In the genomic region with DNA sequence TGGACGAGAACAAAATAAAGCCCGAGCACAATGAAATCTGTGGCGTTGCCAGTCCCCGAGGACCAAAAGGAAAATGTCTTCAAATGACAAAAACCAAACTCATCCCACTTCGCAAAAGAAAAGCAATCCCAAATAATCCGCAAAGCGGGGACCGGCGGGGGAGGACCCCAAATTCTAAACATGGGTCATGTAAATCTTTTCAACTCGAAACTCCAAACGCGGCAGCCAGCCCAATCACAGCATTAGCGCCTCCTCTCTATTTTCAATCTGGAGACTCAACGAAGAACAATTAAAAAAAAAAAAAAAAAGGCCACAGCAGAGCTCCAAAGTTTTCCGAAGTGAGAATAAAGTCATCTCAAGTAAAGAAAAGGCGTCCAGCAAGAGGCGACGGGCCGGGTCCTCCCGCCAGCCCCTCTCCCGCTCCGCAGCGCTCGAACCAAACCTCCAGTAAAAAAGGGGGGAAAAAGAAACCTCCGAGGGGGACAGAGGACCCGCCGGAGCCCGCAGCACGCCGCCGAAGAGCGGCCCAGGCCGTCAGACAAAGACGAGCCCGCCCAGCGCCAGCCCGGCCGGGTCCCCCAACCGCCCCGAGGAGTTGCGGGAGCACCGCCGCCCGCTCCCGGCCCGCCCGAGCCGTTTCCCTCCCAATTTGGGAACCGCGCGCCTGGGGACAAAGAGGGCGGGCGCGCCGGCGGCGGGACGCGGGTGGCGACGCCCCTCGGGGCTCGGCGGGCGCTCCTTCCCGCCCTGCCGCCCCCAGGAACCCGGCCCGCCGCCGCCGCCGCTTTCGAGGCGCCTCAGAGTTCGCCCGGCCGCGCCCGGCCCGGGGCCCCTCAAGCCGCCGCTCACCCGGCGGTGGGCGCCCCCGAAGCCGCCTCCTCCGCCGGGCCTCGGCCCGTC, we compare ENCODE assay signal across 8 mouse cellular contexts. TPM values are rescaled to one million over a fixed set of nuclear protein-coding genes. Genes with fewer than 3 reads are reported as not detected.
A peak's percentile ranks its signal among the peaks of the same experiment; 100 is the strongest.
DNase-seq lines count a peak whose midpoint lies in the region; ATAC-seq and TF ChIP-seq lines count a peak whose summit lies in the region.
"Had no signal": no experiment of that assay in that cellular context is flagged by ENCODE, and none has a peak within 500 bp of the region (broad histone marks: within the 10 kb centered on the region; RNA-seq: fewer than 3 reads in every experiment).

No protein-coding gene starts in this region.

- H3K9ac ChIP-seq in CH12.LX (ENCODE audit: insufficient read depth, low read depth), result no peak overlapping the region
- peak overlapping the region; percentile 98 for H3K9ac ChIP-seq in embryonic facial prominence, embryonic 11.5 days (replicated peaks; ENCODE audit: low read length)
- H3K9ac ChIP-seq in hindbrain, embryonic 12.5 days, result peak overlapping the region; percentile 98
- no peak overlapping the region for H3K9ac ChIP-seq in liver, embryonic 14.5 days (replicated peaks)

- peak overlapping the region; percentile 53 for H3K4me2 ChIP-seq in CH12.LX (ENCODE audit: insufficient read depth, low read depth, poor library complexity, severe bottlenecking)
- peak overlapping the region; percentile 89 for H3K4me2 ChIP-seq in embryonic facial prominence, embryonic 11.5 days (ENCODE audit: low read depth, low read length)
- peak overlapping the region; percentile 85 for H3K4me2 ChIP-seq in hindbrain, embryonic 12.5 days (replicated peaks)
- peak overlapping the region; percentile 57 for H3K4me2 ChIP-seq in liver, embryonic 14.5 days (ENCODE audit: low read depth)

- H3K27me3 ChIP-seq in CH12.LX (replicated peaks), result peaks cover 55% of the 10 kb centered on the region
- H3K27me3 ChIP-seq in embryonic facial prominence, embryonic 11.5 days (ENCODE audit: control insufficient read depth, insufficient read depth, low read length), result no peaks in the 10 kb centered on the region
- H3K27me3 ChIP-seq in hindbrain, embryonic 12.5 days, result peaks cover 10% of the 10 kb centered on the region
- H3K27me3 ChIP-seq in liver, embryonic 14.5 days (ENCODE audit: control insufficient read depth, insufficient read depth, low read length), result peaks cover 61% of the 10 kb centered on the region

- WGBS in embryonic facial prominence, embryonic 11.5 days, result under 1% methylated on average over 55 of the region's 92 CpGs
- under 1% methylated on average over 62 of the region's 92 CpGs for WGBS in hindbrain, embryonic 12.5 days
- WGBS in liver, embryonic 14.5 days (ENCODE audit: insufficient replicate concordance), result under 1% methylated on average over 82 of the region's 92 CpGs
- 1% methylated on average over 89 of the region's 92 CpGs for WGBS in olfactory bulb, adult 2 months

- TF ChIP-seq POLR2A in CH12.LX (IDR thresholded peaks at IDR 0.05; ENCODE audit: low read depth, low read length), result no peak
- no peak for TF ChIP-seq POLR2A in olfactory bulb, adult 2 months (IDR thresholded peaks at IDR 0.05; ENCODE audit: insufficient read depth, low read depth, low read length)

- peaks cover 10% of the 10 kb centered on the region for H3K9me3 ChIP-seq in CH12.LX (replicated peaks; ENCODE audit: low read length)
- no peaks in the 10 kb centered on the region for H3K9me3 ChIP-seq in embryonic facial prominence, embryonic 11.5 days (replicated peaks; ENCODE audit: control insufficient read depth, low read length)
- H3K9me3 ChIP-seq in hindbrain, embryonic 12.5 days (replicated peaks), result no peaks in the 10 kb centered on the region
- H3K9me3 ChIP-seq in liver, embryonic 14.5 days (ENCODE audit: control insufficient read depth, low read length), result no peaks in the 10 kb centered on the region

- no peak for TF ChIP-seq RAD21 in CH12.LX (IDR thresholded peaks at IDR 0.05; ENCODE audit: low read depth, low read length)

- peak; percentile 10; the same call in 1 of the 2 replicates for ATAC-seq in embryonic facial prominence, embryonic 11.5 days (replicated peaks; ENCODE audit: insufficient number of reproducible peaks, low FRiP score, low TSS enrichment, low read depth)
- peak; percentile 57 for ATAC-seq in hindbrain, embryonic 12.5 days (ENCODE audit: low FRiP score)
- ATAC-seq in liver, embryonic 14.5 days (ENCODE audit: insufficient read depth), result no peak

- peak; percentile 34 to 50 for DNase-seq in B cell, adult 2 months
- no peak for DNase-seq in CH12.LX (ENCODE audit: extremely low read depth)
- DNase-seq in embryonic facial prominence, embryonic 11.5 days (ENCODE audit: low spot score), result peak; percentile 63
- DNase-seq in liver, embryonic 14.5 days (ENCODE audit: low read depth in 3 of 3, low spot score in 3 of 3), result no peak
- DNase-seq in layer of hippocampus, postnatal 14 days (ENCODE audit: low spot score in 2 of 2), result no peak

- H3K36me3 ChIP-seq in CH12.LX (replicated peaks in 1 of 2; ENCODE audit: control insufficient read depth in 1 of 2, insufficient read depth in 1 of 2, low read length in 1 of 2), result no peaks in the 10 kb centered on the region
- no peaks in the 10 kb centered on the region for H3K36me3 ChIP-seq in embryonic facial prominence, embryonic 11.5 days (replicated peaks; ENCODE audit: control insufficient read depth, insufficient read depth, low read depth, low read length)
- H3K36me3 ChIP-seq in hindbrain, embryonic 12.5 days, result no peaks in the 10 kb centered on the region
- H3K36me3 ChIP-seq in liver, embryonic 14.5 days (replicated peaks; ENCODE audit: control insufficient read depth, insufficient read depth, low read depth), result no peaks in the 10 kb centered on the region

- in situ Hi-C loops in CH12.LX (cut with MboI; ENCODE audit: low pct_ligation_motif_present, low pct_unique_long_range_greater_than_20kb, low sequenced_read_pairs), result no loop called here

- H3K27ac ChIP-seq in CH12.LX (ENCODE audit: insufficient read depth, low read depth), result no peak overlapping the region
- H3K27ac ChIP-seq in embryonic facial prominence, embryonic 11.5 days (replicated peaks; ENCODE audit: low read depth, low read length), result peak overlapping the region; percentile 100
- peak overlapping the region; percentile 97 for H3K27ac ChIP-seq in hindbrain, embryonic 12.5 days
- no peak overlapping the region for H3K27ac ChIP-seq in liver, embryonic 14.5 days
- H3K27ac ChIP-seq in olfactory bulb, adult 2 months (ENCODE audit: insufficient read depth, low read depth, low read length), result no peak overlapping the region

- H3K4me3 ChIP-seq in CH12.LX (replicated peaks in 1 of 3; ENCODE audit: low read depth in 2 of 3, low read length in 2 of 3, poor library complexity in 1 of 3), result no peak overlapping the region
- peak overlapping the region; percentile 82 for H3K4me3 ChIP-seq in embryonic facial prominence, embryonic 11.5 days (ENCODE audit: low read depth, low read length)
- H3K4me3 ChIP-seq in hindbrain, embryonic 12.5 days, result peak overlapping the region; percentile 95
- H3K4me3 ChIP-seq in liver, embryonic 14.5 days (ENCODE audit: insufficient read depth in 1 of 2, low read depth in 2 of 2, low read length in 2 of 2), result peak overlapping the region; percentile 24 to 44
- H3K4me3 ChIP-seq in olfactory bulb, adult 2 months (ENCODE audit: insufficient read depth, low read depth, low read length), result peak overlapping the region; percentile 54

- no peak for TF ChIP-seq EP300 in CH12.LX (IDR thresholded peaks at IDR 0.05; ENCODE audit: low read length)
- no peak for TF ChIP-seq EP300 in liver, embryonic 14.5 days (IDR thresholded peaks at IDR 0.05; ENCODE audit: low read depth)

- no peaks in the 10 kb centered on the region for H3K79me2 ChIP-seq in CH12.LX (replicated peaks; ENCODE audit: control insufficient read depth, extremely low read depth, insufficient read depth, poor library complexity, severe bottlenecking)

- dilution Hi-C loops in CH12.LX (cut with MboI; ENCODE audit: extremely low pct_ligation_motif_present, extremely low pct_unique_long_range_greater_than_20kb, low sequenced_read_pairs), result no loop called here

- H3K4me1 ChIP-seq in CH12.LX (ENCODE audit: control insufficient read depth in 1 of 2, insufficient read depth in 2 of 2), result no peaks in the 10 kb centered on the region
- peaks cover 2% of the 10 kb centered on the region for H3K4me1 ChIP-seq in embryonic facial prominence, embryonic 11.5 days (ENCODE audit: control insufficient read depth, insufficient read depth, low read length)
- H3K4me1 ChIP-seq in hindbrain, embryonic 12.5 days, result peaks cover 32% of the 10 kb centered on the region
- no peaks in the 10 kb centered on the region for H3K4me1 ChIP-seq in liver, embryonic 14.5 days (replicated peaks; ENCODE audit: control insufficient read depth in 2 of 2, insufficient read depth in 2 of 2, low read length in 1 of 2)
- peaks cover 12% of the 10 kb centered on the region for H3K4me1 ChIP-seq in olfactory bulb, adult 2 months (ENCODE audit: control insufficient read depth, insufficient read depth, low read length)

- TF ChIP-seq CTCF in CH12.LX (conservative IDR thresholded peaks at IDR 0.05 in 1 of 2, IDR thresholded peaks at IDR 0.05 in 1 of 2; ENCODE audit: low read depth in 2 of 2, low read length in 2 of 2), result no peak
- TF ChIP-seq CTCF in liver, embryonic 14.5 days (IDR thresholded peaks at IDR 0.05; ENCODE audit: low read depth), result no peak
- TF ChIP-seq CTCF in olfactory bulb, adult 2 months (IDR thresholded peaks at IDR 0.05; ENCODE audit: insufficient read depth, low read depth, low read length), result no peak

RNA-seq across cellular contexts. Expression of a gene that starts 1.1 kb away (rescaled TPM):
- not detected in 2 replicates for total RNA-seq in CH12.LX (2012; rRNA removed)
- total RNA-seq in CH12.LX (2014; rRNA removed), result not detected in 2 replicates
- polyA plus RNA-seq in CH12.LX (2012; ENCODE audit: insufficient read length, low read depth), result not detected in 2 replicates
- polyA plus RNA-seq in embryonic facial prominence, embryonic 11.5 days (2014; fragmentation: Nextera tagmentation; extraction: Ambion mirVana), result 90.5 and 97.0 TPM in 2 replicates
- 77.6 and 81.3 TPM in 2 replicates for polyA plus RNA-seq in hindbrain, embryonic 12.5 days (2016; fragmentation: Nextera tagmentation; extraction: Ambion mirVana)
- 1.2 and 1.7 TPM in 2 replicates for polyA plus RNA-seq in liver, embryonic 14.5 days (2012; rRNA removed)
- 1.1 and 1.5 TPM in 2 replicates for polyA plus RNA-seq in liver, embryonic 14.5 days (2014; fragmentation: Nextera tagmentation; extraction: Ambion mirVana)
- not detected in 2 replicates for polyA plus RNA-seq in olfactory bulb, adult 2 months (2012; ENCODE audit: insufficient read depth, insufficient read length, low replicate concordance, missing spikeins)
- total RNA-seq in layer of hippocampus, postnatal 14 days (2021), result 10 to 100 TPM; 10.3 to 12.9 TPM
- total RNA-seq: hematopoietic stem cell, adult 5-6 weeks had no signal

RNA-seq across cellular contexts. Expression of a gene that starts 17.3 kb away (rescaled TPM):
- total RNA-seq in CH12.LX (2012; rRNA removed) (not detected in 2 replicates), CH12.LX (2014; rRNA removed) (not detected in 2 replicates)
- polyA plus RNA-seq in CH12.LX (2012; ENCODE audit: insufficient read length, low read depth), result not detected in 2 replicates
- polyA plus RNA-seq in embryonic facial prominence, embryonic 11.5 days (2014; fragmentation: Nextera tagmentation; extraction: Ambion mirVana), result not detected in 2 replicates
- polyA plus RNA-seq in hindbrain, embryonic 12.5 days (2016; fragmentation: Nextera tagmentation; extraction: Ambion mirVana), result not detected in 2 replicates
- polyA plus RNA-seq in liver, embryonic 14.5 days (2012; rRNA removed), result not detected in 2 replicates
- polyA plus RNA-seq in liver, embryonic 14.5 days (2014; fragmentation: Nextera tagmentation; extraction: Ambion mirVana), result not detected in 2 replicates
- polyA plus RNA-seq in olfactory bulb, adult 2 months (2012; ENCODE audit: insufficient read depth, insufficient read length, low replicate concordance, missing spikeins), result not detected in 2 replicates
- 1 to 10 TPM; 5.3 to 6.5 TPM for total RNA-seq in layer of hippocampus, postnatal 14 days (2021)
- total RNA-seq: hematopoietic stem cell, adult 5-6 weeks had no signal

RNA-seq across cellular contexts. Expression of a gene that starts 57.1 kb away (rescaled TPM):
- total RNA-seq in CH12.LX (2012; rRNA removed), result not detected in 2 replicates
- not detected in 2 replicates for total RNA-seq in CH12.LX (2014; rRNA removed)
- polyA plus RNA-seq in CH12.LX (2012; ENCODE audit: insufficient read length, low read depth), result not detected in 2 replicates
- 13.9 and 16.3 TPM in 2 replicates for polyA plus RNA-seq in embryonic facial prominence, embryonic 11.5 days (2014; fragmentation: Nextera tagmentation; extraction: Ambion mirVana)
- 33.3 and 35.3 TPM in 2 replicates for polyA plus RNA-seq in hindbrain, embryonic 12.5 days (2016; fragmentation: Nextera tagmentation; extraction: Ambion mirVana)
- 0.30 TPM in 2 replicates for polyA plus RNA-seq in liver, embryonic 14.5 days (2012; rRNA removed)
- 0.04 and 0.06 TPM in 2 replicates for polyA plus RNA-seq in liver, embryonic 14.5 days (2014; fragmentation: Nextera tagmentation; extraction: Ambion mirVana)
- not detected in 2 replicates for polyA plus RNA-seq in olfactory bulb, adult 2 months (2012; ENCODE audit: insufficient read depth, insufficient read length, low replicate concordance, missing spikeins)
- 100 to 1,000 TPM; 186 to 207 TPM for total RNA-seq in layer of hippocampus, postnatal 14 days (2021)

Comparison
In these comparisons a context has a peak if more than half of its experiments do, and no peak if none do; other contexts are left out.
1. DNase-seq: peak in B cell, adult 2 months (2 of 2) and embryonic facial prominence, embryonic 11.5 days (single experiment); none in CH12.LX (single experiment), liver, embryonic 14.5 days (0 of 3) and layer of hippocampus, postnatal 14 days (0 of 2).
2. H3K27ac ChIP-seq: peak in embryonic facial prominence, embryonic 11.5 days (single experiment) and hindbrain, embryonic 12.5 days (single experiment); none in CH12.LX (single experiment), liver, embryonic 14.5 days (single experiment) and olfactory bulb, adult 2 months (single experiment).
3. H3K4me3 ChIP-seq: peak in embryonic facial prominence, embryonic 11.5 days (single experiment), hindbrain, embryonic 12.5 days (single experiment), liver, embryonic 14.5 days (2 of 2) and olfactory bulb, adult 2 months (single experiment); none in CH12.LX (0 of 3).
4. H3K9ac ChIP-seq: peak in embryonic facial prominence, embryonic 11.5 days (single experiment) and hindbrain, embryonic 12.5 days (single experiment); none in CH12.LX (single experiment) and liver, embryonic 14.5 days (single experiment).
5. RNA of a gene that starts 1.1 kb away (polyA plus RNA-seq): 90.5 to 97.0 TPM in embryonic facial prominence, embryonic 11.5 days and 77.6 to 81.3 TPM in hindbrain, embryonic 12.5 days; 1.1 to 1.7 TPM in liver, embryonic 14.5 days, not detected in CH12.LX and not detected in olfactory bulb, adult 2 months; every median in the first group is over 10 times any median in the second.
6. RNA of a gene that starts 57.1 kb away (polyA plus RNA-seq): 33.3 to 35.3 TPM in hindbrain, embryonic 12.5 days and 13.9 to 16.3 TPM in embryonic facial prominence, embryonic 11.5 days; 0.04 to 0.30 TPM in liver, embryonic 14.5 days, not detected in CH12.LX and not detected in olfactory bulb, adult 2 months; every median in the first group is over 10 times any median in the second.
7. Peak in every context shown above with its lines, with median percentiles within 50 percentile points of each other: H3K4me2 ChIP-seq.